Comparison of ENCODE assay signal across 16 mouse cellular contexts in the genomic region with DNA sequence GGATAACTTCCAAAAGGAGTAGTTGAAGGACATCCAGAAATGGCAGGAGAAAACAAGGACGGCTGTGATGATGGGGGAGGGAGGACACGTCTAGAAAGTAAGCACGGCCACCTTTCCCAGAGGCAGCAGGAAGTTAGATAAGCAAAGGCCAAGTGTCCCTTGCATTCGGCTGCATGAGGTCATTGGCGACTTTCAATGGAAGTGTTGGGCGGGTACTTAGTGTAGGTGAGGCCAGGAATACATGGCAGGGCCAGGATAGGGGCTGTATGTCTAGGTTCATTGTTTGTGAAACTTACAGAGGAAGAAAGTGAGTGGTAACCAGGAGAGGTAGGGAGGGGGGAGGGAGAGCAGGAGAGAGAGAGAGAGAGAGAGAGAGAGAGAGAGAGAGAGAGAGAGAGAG.
"Had no signal": no experiment of that assay in that cellular context is flagged by ENCODE, and none has a peak within 500 bp of the region (broad histone marks: within the 10 kb centered on the region; RNA-seq: fewer than 3 reads in every experiment).

No protein-coding gene starts in this region.

- H3K36me3 ChIP-seq: lung, embryonic 15.5 days; midbrain, embryonic 13.5 days; midbrain, embryonic 15.5 days; neural tube, embryonic 12.5 days; stomach, embryonic 15.5 days had no signal

- H3K9ac ChIP-seq: lung, embryonic 15.5 days; midbrain, embryonic 13.5 days; midbrain, embryonic 15.5 days; neural tube, embryonic 12.5 days; stomach, embryonic 15.5 days had no signal

- H3K27me3 ChIP-seq: lung, embryonic 15.5 days; midbrain, embryonic 13.5 days; midbrain, embryonic 15.5 days; neural tube, embryonic 12.5 days; stomach, embryonic 15.5 days had no signal

- H3K4me3 ChIP-seq: lung, embryonic 15.5 days; megakaryocyte, embryonic 14.5 days; midbrain, embryonic 13.5 days; midbrain, embryonic 15.5 days; neural tube, embryonic 12.5 days; stomach, embryonic 15.5 days had no signal

- H3K4me2 ChIP-seq: lung, embryonic 15.5 days; midbrain, embryonic 11.5 days; midbrain, embryonic 13.5 days; midbrain, embryonic 15.5 days; neural tube, embryonic 12.5 days; stomach, embryonic 15.5 days had no signal

- ATAC-seq: lung, postnatal 0 days; midbrain, embryonic 13.5 days; midbrain, embryonic 15.5 days had no signal

- DNase-seq: lung, adult 2 months; lung, postnatal 14 days; lung, postnatal 36 days; right cerebral cortex, postnatal 14 days; thymus, adult 18-20 months; thymus, postnatal 14 days; thymus, postnatal 36 days had no signal

- H3K9me3 ChIP-seq: lung, embryonic 15.5 days; megakaryocyte, embryonic 14.5 days; midbrain, embryonic 13.5 days; midbrain, embryonic 15.5 days; neural tube, embryonic 12.5 days; stomach, embryonic 15.5 days had no signal

- H3K4me1 ChIP-seq: lung, embryonic 15.5 days; megakaryocyte, embryonic 14.5 days; stomach, embryonic 15.5 days had no signal

- H3K27ac ChIP-seq: lung, embryonic 15.5 days; macrophage; midbrain, embryonic 13.5 days; midbrain, embryonic 15.5 days; neural tube, embryonic 12.5 days; stomach, embryonic 15.5 days had no signal
